ENCODE assay signal across 8 mouse cellular contexts in the genomic region with DNA sequence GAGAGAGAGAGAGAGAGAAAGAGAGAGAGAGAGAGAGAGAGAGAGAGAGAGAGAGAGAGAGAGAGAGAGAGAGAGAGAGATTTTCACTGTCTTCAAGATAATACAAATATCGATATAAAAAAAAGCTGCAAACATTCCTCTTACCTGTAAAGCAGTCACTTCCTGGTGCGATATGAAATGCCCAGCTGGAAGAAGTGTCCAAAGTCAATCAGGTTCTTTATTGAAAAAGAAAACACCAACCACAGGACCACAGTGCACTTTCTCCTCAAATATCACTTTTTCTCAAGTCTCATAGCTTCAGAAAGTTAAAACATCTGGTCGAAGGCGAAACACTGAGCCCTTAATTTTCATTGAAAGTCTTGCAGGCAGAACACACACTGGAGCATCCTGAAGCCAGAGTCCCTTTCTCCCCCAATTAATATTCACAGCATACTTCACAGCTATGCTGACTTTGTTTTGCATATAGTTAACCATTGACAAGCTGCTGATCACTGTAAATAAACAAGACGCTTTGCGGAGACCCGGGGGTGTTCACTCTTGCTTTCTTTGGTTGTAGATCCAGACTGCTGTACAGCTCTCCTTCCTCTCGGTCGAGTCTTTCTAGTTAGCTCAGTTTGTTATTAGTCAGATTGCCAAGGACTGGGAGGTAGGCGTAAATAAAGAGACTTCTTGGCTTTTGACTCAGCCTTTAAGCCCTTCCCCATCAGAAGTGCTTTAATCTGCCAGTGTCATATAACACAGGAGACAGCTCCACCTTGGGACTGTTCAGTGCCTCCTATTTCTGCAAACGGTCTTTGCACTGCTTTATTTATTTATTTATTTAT. TPM values are rescaled to one million over a fixed set of nuclear protein-coding genes. Genes with fewer than 3 reads are reported as not detected.
DNase-seq lines count a peak whose midpoint lies in the region; ATAC-seq and TF ChIP-seq lines count a peak whose summit lies in the region.
"Had no signal": no experiment of that assay in that cellular context is flagged by ENCODE, and none has a peak within 500 bp of the region (broad histone marks: within the 10 kb centered on the region; RNA-seq: fewer than 3 reads in every experiment).

A gene (minus strand): TSS at position 666 of the 824 bp plus-strand sequence.

- TF ChIP-seq CTCF in MEL (IDR thresholded peaks at IDR 0.05 in 2 of 3, conservative IDR thresholded peaks at IDR 0.05 in 1 of 3; ENCODE audit: control insufficient read depth in 1 of 3, insufficient read depth in 1 of 3, low read depth in 2 of 3, low read length in 3 of 3, poor library complexity in 1 of 3, severe bottlenecking in 1 of 3) = peak in 1 of 3 experiments; percentile 29; a peak in 2 of 6 replicates

- no peaks in the 10 kb centered on the region for H3K27me3 ChIP-seq in MEL (ENCODE audit: control insufficient read depth in 1 of 2, insufficient read depth in 2 of 2, low read length in 2 of 2)
- no peaks in the 10 kb centered on the region for H3K27me3 ChIP-seq in hindbrain, embryonic 10.5 days (ENCODE audit: insufficient read depth, poor library complexity, severe bottlenecking)
- H3K27me3 ChIP-seq in limb, embryonic 11.5 days (ENCODE audit: control insufficient read depth, insufficient read depth, low read length) = no peaks in the 10 kb centered on the region
- H3K27me3 ChIP-seq: liver, embryonic 15.5 days had no signal

- no peak for TF ChIP-seq EP300 in MEL (IDR thresholded peaks at IDR 0.05; ENCODE audit: low read depth in 1 of 2, low read length in 2 of 2)

- H3K4me1 ChIP-seq in MEL (ENCODE audit: control insufficient read depth in 1 of 2, insufficient read depth in 2 of 2, low read length in 2 of 2) = no peaks in the 10 kb centered on the region
- H3K4me1 ChIP-seq in hindbrain, embryonic 10.5 days (replicated peaks) = peaks cover 9% of the 10 kb centered on the region; the same call in 1 of the 2 replicates
- H3K4me1 ChIP-seq in limb, embryonic 11.5 days (ENCODE audit: control insufficient read depth, insufficient read depth, low read length) = no peaks in the 10 kb centered on the region
- H3K4me1 ChIP-seq: liver, embryonic 15.5 days had no signal

- H3K9me3 ChIP-seq in MEL (replicated peaks; ENCODE audit: insufficient read depth, low read length) = no peaks in the 10 kb centered on the region
- 0 out of 2 replicates have a peak, but pooled peaks cover 7% of the 10 kb centered on the region for H3K9me3 ChIP-seq in hindbrain, embryonic 10.5 days
- no peaks in the 10 kb centered on the region; the same call in 1 of the 2 replicates for H3K9me3 ChIP-seq in limb, embryonic 11.5 days (ENCODE audit: control insufficient read depth, low read length)
- H3K9me3 ChIP-seq: liver, embryonic 15.5 days had no signal

- no peaks in the 10 kb centered on the region for H3K36me3 ChIP-seq in MEL (ENCODE audit: control insufficient read depth in 1 of 2, insufficient read depth in 2 of 2, low read length in 2 of 2)
- peaks cover 20% of the 10 kb centered on the region for H3K36me3 ChIP-seq in hindbrain, embryonic 10.5 days
- H3K36me3 ChIP-seq in limb, embryonic 11.5 days (ENCODE audit: control insufficient read depth, insufficient read depth, low read length) = no peaks in the 10 kb centered on the region
- H3K36me3 ChIP-seq: liver, embryonic 15.5 days had no signal

- no peak within 1 kb of the TSS for H3K4me3 ChIP-seq in MEL (ENCODE audit: control insufficient read depth in 1 of 2, insufficient read depth in 1 of 2, low read depth in 2 of 2, low read length in 2 of 2)
- H3K4me3 ChIP-seq in hindbrain, embryonic 10.5 days = peak within 1 kb of the TSS; percentile 43
- peak within 1 kb of the TSS; percentile 31 for H3K4me3 ChIP-seq in limb, embryonic 11.5 days (ENCODE audit: low read depth, low read length)
- H3K4me3 ChIP-seq: liver, embryonic 15.5 days had no signal

- peak within 1 kb of the TSS; percentile 37 for H3K4me2 ChIP-seq in limb, embryonic 11.5 days (ENCODE audit: low read depth, severe bottlenecking)
- H3K4me2 ChIP-seq: liver, embryonic 15.5 days had no signal

- no peak within 1 kb of the TSS for H3K27ac ChIP-seq in MEL (ENCODE audit: control insufficient read depth, low read depth, low read length)
- H3K27ac ChIP-seq in hindbrain, embryonic 10.5 days = peak within 1 kb of the TSS; percentile 81
- peak within 1 kb of the TSS; percentile 71 for H3K27ac ChIP-seq in limb, embryonic 11.5 days (replicated peaks; ENCODE audit: low read depth, low read length)
- H3K27ac ChIP-seq: liver, embryonic 15.5 days had no signal

- no peak for TF ChIP-seq POLR2A in MEL (IDR thresholded peaks at IDR 0.05; ENCODE audit: control insufficient read depth in 1 of 2, insufficient read depth in 1 of 2, low read depth in 1 of 2, low read length in 2 of 2, poor library complexity in 1 of 2)

- H3K9ac ChIP-seq in MEL (ENCODE audit: control insufficient read depth, low read depth, low read length, poor library complexity, severe bottlenecking) = no peak within 1 kb of the TSS
- H3K9ac ChIP-seq in limb, embryonic 11.5 days (ENCODE audit: low read length) = peak within 1 kb of the TSS; percentile 65
- H3K9ac ChIP-seq: liver, embryonic 15.5 days had no signal

- H3K79me2 ChIP-seq in MEL (ENCODE audit: control insufficient read depth, insufficient read depth, low read length, poor library complexity) = no peaks in the 10 kb centered on the region

- peak; percentile 54 for TF ChIP-seq RAD21 in MEL (IDR thresholded peaks at IDR 0.05; ENCODE audit: low read depth, low read length)

- ATAC-seq in limb, embryonic 11.5 days (ENCODE audit: insufficient number of reproducible peaks, low FRiP score, low TSS enrichment, low read depth) = peak; percentile 85
- ATAC-seq in erythroblast, adult 5-6 weeks (replicated peaks; ENCODE audit: low FRiP score, poor library complexity, severe bottlenecking) = no peak

- peak; percentile 63 for DNase-seq in 416B (ENCODE audit: low read depth)
- DNase-seq in MEL (ENCODE audit: low read depth, low spot score) = peak; percentile 46
- DNase-seq in hindbrain, embryonic 10.5 days (ENCODE audit: low spot score) = peak; percentile 20
- DNase-seq in limb, embryonic 11.5 days (ENCODE audit: low spot score) = peak; percentile 55
- DNase-seq in retina, embryonic 14.5 days (ENCODE audit: low spot score) = peak; percentile 43
- no peak for DNase-seq in spleen, adult 12 weeks (ENCODE audit: low spot score)

- 38% methylated on average over 11 of the region's 11 CpGs for WGBS in hindbrain, embryonic 10.5 days
- 16% methylated on average over 11 of the region's 11 CpGs for WGBS in limb, embryonic 11.5 days

TF ChIP-seq in MEL, 35 proteins besides CTCF, POLR2A, EP300 and RAD21:
- TF ChIP-seq SMC3 (IDR thresholded peaks at IDR 0.05; ENCODE audit: low read depth, low read length) = peak; percentile 46
- TF ChIP-seq GATA1 (IDR thresholded peaks at IDR 0.05; ENCODE audit: low read depth, low read length) = no peak
- TF ChIP-seq ZKSCAN1 (IDR thresholded peaks at IDR 0.05; ENCODE audit: low read depth, low read length) = no peak
- peak; percentile 38; the same call in 1 of the 2 replicates for TF ChIP-seq ZC3H11A (IDR thresholded peaks at IDR 0.05; ENCODE audit: low read depth, low read length)

RNA-seq across cellular contexts. Expression of the gene that starts here (rescaled TPM):
- total RNA-seq in MEL (2012; rRNA removed) = not detected in 2 replicates
- polyA plus RNA-seq in MEL (2012; ENCODE audit: insufficient read depth in 1 of 2, insufficient read length in 2 of 2, low read depth in 1 of 2, low replicate concordance in 2 of 2, missing spikeins in 1 of 2) = not detected
- polyA plus RNA-seq in hindbrain, embryonic 10.5 days (2016; fragmentation: Nextera tagmentation; extraction: Ambion mirVana) = 3.2 and 6.6 TPM in 2 replicates
- 21.8 and 22.7 TPM in 2 replicates for polyA plus RNA-seq in limb, embryonic 11.5 days (2014; fragmentation: Nextera tagmentation; extraction: Ambion mirVana)
- total RNA-seq in erythroblast, adult 5-6 weeks (2015; ENCODE audit: low replicate concordance) = not detected in 2 replicates
- total RNA-seq in erythroblast, adult 5-6 weeks (2017; ENCODE audit: low replicate concordance) = 0.28 TPM in 1 of 2 replicates, not detected in the other

Comparison
In these comparisons a context has a peak if more than half of its experiments do, and no peak if none do; other contexts are left out.
1. Peak in DNase-seq in MEL; RNA of the gene not detected or under 1 TPM.
2. H3K4me3 ChIP-seq: peak in hindbrain, embryonic 10.5 days (single experiment) and limb, embryonic 11.5 days (single experiment); none in MEL (0 of 2).